Mouse (Mus musculus) c-Kit-positive CD71-positive TER-119-positive erythroid progenitor cells, embryonic 14.5 days (primary cell): ENCODE data around the gene Tbc1d16.

Experiments used
- DNase-seq: peaks from one replicate; pipeline ENCODE4 v3.0.0-alpha.2; 2013; ENCODE audit warnings: low spot score

Gene Tbc1d16

GRCm38 (mm10) chr11:119207986-119208385, 20.3 kb downstream of the Tbc1d16 start:
- DNase-seq = no peak

- DNase-seq = peak; percentile 40
Measured at GRCm38 (mm10) chr11:119206562-119206961, 21.7 kb downstream of the Tbc1d16 start.

- no peak for DNase-seq
Measured at GRCm38 (mm10) chr11:119205738-119206137, 22.6 kb downstream of the Tbc1d16 start.

GRCm38 (mm10) chr11:119203423-119203822, 24.9 kb downstream of the Tbc1d16 start:
- DNase-seq = peak; percentile 33

- no peak for DNase-seq
Measured at GRCm38 (mm10) chr11:119199233-119199601, 29.1 kb downstream of the Tbc1d16 start.

- no peak for DNase-seq
Measured at GRCm38 (mm10) chr11:119198564-119199232, 29.6 kb downstream of the Tbc1d16 start.

- no peak for DNase-seq
Measured at GRCm38 (mm10) chr11:119197618-119198563, 30.4 kb downstream of the Tbc1d16 start.

- DNase-seq = no peak
Measured at GRCm38 (mm10) chr11:119192605-119193004, 35.7 kb downstream of the Tbc1d16 start.

- DNase-seq = no peak
Measured at GRCm38 (mm10) chr11:119192176-119192575, 36.1 kb downstream of the Tbc1d16 start.

- no peak for DNase-seq
Measured at GRCm38 (mm10) chr11:119191606-119192081, 36.7 kb downstream of the Tbc1d16 start.

- DNase-seq = no peak
Measured at GRCm38 (mm10) chr11:119190498-119190897, 37.8 kb downstream of the Tbc1d16 start.

- DNase-seq = no peak
Measured at GRCm38 (mm10) chr11:119189319-119189718, 39.0 kb downstream of the Tbc1d16 start.

GRCm38 (mm10) chr11:119188389-119188788, 39.9 kb downstream of the Tbc1d16 start:
- DNase-seq = no peak

- no peak for DNase-seq
Measured at GRCm38 (mm10) chr11:119187800-119188197, 40.5 kb downstream of the Tbc1d16 start.

GRCm38 (mm10) chr11:119186989-119187799, 41.1 kb downstream of the Tbc1d16 start:
- no peak for DNase-seq

GRCm38 (mm10) chr11:119186381-119186780, 41.9 kb downstream of the Tbc1d16 start:
- no peak for DNase-seq

- DNase-seq = no peak
Measured at GRCm38 (mm10) chr11:119183684-119184310, 44.5 kb downstream of the Tbc1d16 start.

GRCm38 (mm10) chr11:119181861-119182395, 46.4 kb downstream of the Tbc1d16 start:
- no peak for DNase-seq

- no peak for DNase-seq
Measured at GRCm38 (mm10) chr11:119180824-119181582, 47.3 kb downstream of the Tbc1d16 start.

- DNase-seq = no peak
Measured at GRCm38 (mm10) chr11:119178317-119178716, 50.0 kb downstream of the Tbc1d16 start.
